In the genomic region with DNA sequence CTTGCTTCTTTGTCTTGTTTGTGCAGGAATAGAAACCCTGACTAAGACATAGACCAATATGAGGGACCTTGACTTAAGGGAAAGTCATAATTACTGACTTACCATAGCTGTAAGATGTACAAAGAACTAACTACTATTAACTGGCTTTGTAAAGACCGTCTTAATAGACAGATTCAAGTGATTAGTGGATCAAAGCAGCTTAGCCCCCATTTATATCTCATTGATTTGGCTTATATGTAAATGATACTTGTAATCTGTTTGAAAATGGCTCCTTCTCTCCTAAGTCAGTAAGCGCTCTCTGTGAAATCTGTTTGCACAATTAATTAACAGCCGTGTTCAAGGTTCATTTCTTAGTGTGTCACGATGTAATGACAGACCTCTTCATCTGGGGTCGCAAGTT, we compare ENCODE assay signal across 20 mouse cellular contexts.
"Had no signal": no experiment of that assay in that cellular context is flagged by ENCODE, and none has a peak within 500 bp of the region (broad histone marks: within the 10 kb centered on the region; RNA-seq: fewer than 3 reads in every experiment).

No protein-coding gene starts in this region.

- H3K4me2 ChIP-seq: liver, embryonic 13.5 days; liver, embryonic 15.5 days; lung, embryonic 15.5 days; neural tube, embryonic 13.5 days; neural tube, embryonic 15.5 days had no signal

- H3K27ac ChIP-seq: liver, embryonic 13.5 days; liver, embryonic 15.5 days; lung, embryonic 15.5 days; midbrain, embryonic 10.5 days; neural tube, embryonic 13.5 days; neural tube, embryonic 15.5 days had no signal

- H3K4me1 ChIP-seq: liver, embryonic 13.5 days; liver, embryonic 15.5 days; lung, embryonic 15.5 days had no signal

- H3K27me3 ChIP-seq: liver, embryonic 13.5 days; liver, embryonic 15.5 days; lung, embryonic 15.5 days had no signal

- H3K4me3 ChIP-seq: liver, embryonic 13.5 days; liver, embryonic 15.5 days; lung, embryonic 15.5 days; midbrain, embryonic 10.5 days; myocyte; neural tube, embryonic 13.5 days; neural tube, embryonic 15.5 days had no signal

- H3K9me3 ChIP-seq: liver, embryonic 13.5 days; liver, embryonic 15.5 days; lung, embryonic 15.5 days; midbrain, embryonic 10.5 days; neural tube, embryonic 13.5 days; neural tube, embryonic 15.5 days had no signal

- ATAC-seq: liver, postnatal 0 days; lung, postnatal 0 days; midbrain, embryonic 16.5 days had no signal

- DNase-seq: liver, embryonic 13.5 days; liver, postnatal 0 days; lung, adult 2 months; lung, postnatal 14 days; lung, postnatal 4 days; midbrain, embryonic 14.5 days; right cerebral cortex, postnatal 25 days; right cerebral cortex, postnatal 4 days; spleen, adult 18-20 months; thymus, adult 18-20 months; thymus, postnatal 14 days; thymus, postnatal 36 days had no signal

- H3K9ac ChIP-seq: liver, embryonic 13.5 days; liver, embryonic 15.5 days; liver, postnatal 0 days; lung, embryonic 15.5 days; neural tube, embryonic 13.5 days; neural tube, embryonic 15.5 days had no signal

- H3K36me3 ChIP-seq: liver, embryonic 13.5 days; liver, embryonic 15.5 days; lung, embryonic 15.5 days; midbrain, embryonic 10.5 days; neural tube, embryonic 13.5 days; neural tube, embryonic 15.5 days had no signal
